Mouse (Mus musculus): Measurements from ENCODE around the gene Pard3. TPM values are rescaled to one million over a fixed set of nuclear protein-coding genes. Genes with fewer than 3 reads are reported as not detected.
A peak's percentile ranks its signal among the peaks of the same experiment; 100 is the strongest.

The Pard3 gene
- polyA plus RNA-seq, 2 experiments, result 4.5 TPM

DNA sequence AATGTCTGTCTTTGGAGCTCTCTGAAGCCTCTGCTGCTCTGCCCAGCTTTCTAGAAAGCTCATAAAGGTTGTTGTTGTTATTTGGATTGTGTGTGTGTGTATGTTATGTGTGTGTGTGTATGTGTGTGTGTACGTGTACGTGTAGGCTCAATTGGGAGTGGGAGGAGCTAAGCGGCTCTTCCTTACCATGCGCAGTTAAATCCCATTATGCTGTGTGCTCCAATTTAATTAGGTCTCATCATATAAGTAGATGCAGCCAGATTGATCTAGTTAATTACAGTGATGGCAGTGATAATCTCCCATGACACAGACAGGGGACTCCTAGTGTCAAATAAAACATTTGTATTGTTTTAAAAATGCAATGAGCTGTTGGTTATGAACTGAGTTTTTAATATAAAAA is 487.2 kb downstream of the Pard3 start:
- Histone ChIP-seq H3K36me3 (replicated peaks; ENCODE audit: control insufficient read depth, insufficient read depth, low read depth) (no peaks in the 10 kb centered on the region), H3K4me1 (replicated peaks; ENCODE audit: control insufficient read depth in 2 of 2, insufficient read depth in 2 of 2, low read length in 1 of 2) (peaks cover 0 to 12% of the 10 kb centered on the region in 2 experiments; a peak in 2 of 4 replicates), H3K9me3 (ENCODE audit: control insufficient read depth, low read length) (no peaks in the 10 kb centered on the region), H3K27ac (no peak overlapping the region), H3K4me2 (ENCODE audit: low read depth) (no peak overlapping the region), H3K27me3 (ENCODE audit: control insufficient read depth, insufficient read depth, low read length) (no peaks in the 10 kb centered on the region), H3K9ac (replicated peaks) (no peak overlapping the region), H3K4me3 (ENCODE audit: insufficient read depth in 1 of 2, low read depth in 2 of 2, low read length in 2 of 2) (no peak overlapping the region)
- WGBS (ENCODE audit: insufficient replicate concordance), result 78% methylated on average over 4 of the region's 4 CpGs
- DNase-seq (ENCODE audit: low read depth in 3 of 3, low spot score in 3 of 3), result no peak
- TF ChIP-seq EP300 (IDR thresholded peaks at IDR 0.05; ENCODE audit: low read depth), result no peak
- TF ChIP-seq CTCF (IDR thresholded peaks at IDR 0.05; ENCODE audit: low read depth), result no peak
- no peak for ATAC-seq (ENCODE audit: insufficient read depth)

DNA sequence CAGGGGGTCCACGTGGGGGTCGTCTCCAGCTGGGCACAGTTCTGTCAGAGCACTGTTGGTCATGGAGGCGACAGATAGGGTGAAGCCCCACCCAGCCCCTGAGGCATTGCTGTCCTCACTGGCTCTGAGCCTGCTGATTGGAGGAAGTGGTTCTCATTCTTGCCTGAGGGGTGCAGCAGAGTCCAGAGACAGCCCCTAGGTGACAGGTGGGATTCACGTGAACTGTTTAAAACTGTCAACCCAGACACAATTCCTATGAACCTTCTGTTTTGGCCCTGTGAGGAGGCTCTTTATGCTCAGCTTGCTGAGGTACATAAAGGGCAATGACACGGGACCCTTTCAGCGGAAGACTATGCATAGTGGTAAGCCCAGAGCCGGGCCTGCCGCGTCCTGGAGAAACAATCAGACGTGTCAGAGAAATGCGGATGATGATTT is 488.5 kb downstream of the Pard3 start:
- WGBS (ENCODE audit: insufficient replicate concordance), result 47% methylated on average over 11 of the region's 11 CpGs
- DNase-seq (ENCODE audit: low read depth in 3 of 3, low spot score in 3 of 3) (no peak), ATAC-seq (ENCODE audit: insufficient read depth) (peak; percentile 78)
- H3K4me1 ChIP-seq (replicated peaks; ENCODE audit: control insufficient read depth in 2 of 2, insufficient read depth in 2 of 2, low read length in 1 of 2), result peaks cover 0 to 13% of the 10 kb centered on the region in 2 experiments; a peak in 2 of 4 replicates
- H3K9ac ChIP-seq (replicated peaks), result no peak overlapping the region
- TF ChIP-seq EP300 (IDR thresholded peaks at IDR 0.05; ENCODE audit: low read depth), result no peak
- H3K27ac ChIP-seq, result no peak overlapping the region
- no peaks in the 10 kb centered on the region for H3K9me3 ChIP-seq (ENCODE audit: control insufficient read depth, low read length)
- H3K27me3 ChIP-seq (ENCODE audit: control insufficient read depth, insufficient read depth, low read length), result no peaks in the 10 kb centered on the region
- no peaks in the 10 kb centered on the region for H3K36me3 ChIP-seq (replicated peaks; ENCODE audit: control insufficient read depth, insufficient read depth, low read depth)
- H3K4me2 ChIP-seq (ENCODE audit: low read depth), result no peak overlapping the region
- H3K4me3 ChIP-seq (ENCODE audit: insufficient read depth in 1 of 2, low read depth in 2 of 2, low read length in 2 of 2), result no peak overlapping the region

DNA sequence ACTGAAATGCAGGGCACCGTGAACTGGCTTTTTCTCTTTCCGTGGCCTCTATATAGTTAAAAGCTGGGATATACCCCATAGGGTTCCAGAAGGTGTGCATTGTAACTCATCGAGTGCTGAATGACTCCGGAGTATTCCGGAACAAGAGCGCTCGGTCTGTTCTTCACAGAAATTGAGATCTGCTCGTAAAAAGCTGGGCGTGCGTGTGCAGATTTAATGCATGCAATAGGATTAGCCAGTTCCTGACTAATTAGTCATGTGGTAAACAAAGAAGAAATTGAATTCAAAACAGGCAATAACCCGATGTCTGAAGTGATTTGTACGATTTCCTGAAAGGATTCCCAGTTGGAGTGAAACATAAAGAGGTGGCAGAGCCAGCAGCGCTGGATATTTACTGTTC is 489.1 kb downstream of the Pard3 start:
- H3K27me3 ChIP-seq (ENCODE audit: control insufficient read depth, insufficient read depth, low read length), result no peaks in the 10 kb centered on the region
- H3K4me1 ChIP-seq (replicated peaks; ENCODE audit: control insufficient read depth in 2 of 2, insufficient read depth in 2 of 2, low read length in 1 of 2), result peaks cover 0 to 13% of the 10 kb centered on the region in 2 experiments; a peak in 2 of 4 replicates
- H3K27ac ChIP-seq, result no peak overlapping the region
- ATAC-seq (ENCODE audit: insufficient read depth) (no peak), DNase-seq (ENCODE audit: low read depth in 3 of 3, low spot score in 3 of 3) (no peak)
- H3K9ac ChIP-seq (replicated peaks), result no peak overlapping the region
- no peaks in the 10 kb centered on the region for H3K9me3 ChIP-seq (ENCODE audit: control insufficient read depth, low read length)
- TF ChIP-seq EP300 (IDR thresholded peaks at IDR 0.05; ENCODE audit: low read depth) (no peak), CTCF (IDR thresholded peaks at IDR 0.05; ENCODE audit: low read depth) (no peak)
- WGBS (ENCODE audit: insufficient replicate concordance), result 78% methylated on average over 13 of the region's 13 CpGs
- H3K4me3 ChIP-seq (ENCODE audit: insufficient read depth in 1 of 2, low read depth in 2 of 2, low read length in 2 of 2), result no peak overlapping the region
- H3K4me2 ChIP-seq (ENCODE audit: low read depth), result no peak overlapping the region
- H3K36me3 ChIP-seq (replicated peaks; ENCODE audit: control insufficient read depth, insufficient read depth, low read depth), result no peaks in the 10 kb centered on the region

DNA sequence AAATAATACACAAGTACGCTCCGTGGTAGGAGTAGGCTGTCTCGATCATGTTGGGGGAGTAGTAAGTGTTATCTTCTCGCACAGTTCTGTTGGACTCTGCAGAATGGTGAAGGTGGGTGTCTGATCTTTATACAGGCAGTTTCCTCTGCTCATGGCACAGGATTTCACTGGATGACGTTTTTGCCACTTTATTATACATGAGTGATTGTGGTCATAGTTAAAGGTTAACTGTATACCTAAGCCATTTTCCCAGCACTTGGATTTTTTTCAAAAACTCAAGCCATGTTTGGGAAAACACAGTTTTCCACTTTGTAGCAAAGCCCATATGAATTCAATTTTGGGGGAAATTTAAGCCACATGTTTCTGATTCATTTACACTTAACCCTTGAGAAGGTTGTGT is 489.9 kb downstream of the Pard3 start:
- WGBS (ENCODE audit: insufficient replicate concordance), result 10% methylated on average over 5 of the region's 5 CpGs

DNA sequence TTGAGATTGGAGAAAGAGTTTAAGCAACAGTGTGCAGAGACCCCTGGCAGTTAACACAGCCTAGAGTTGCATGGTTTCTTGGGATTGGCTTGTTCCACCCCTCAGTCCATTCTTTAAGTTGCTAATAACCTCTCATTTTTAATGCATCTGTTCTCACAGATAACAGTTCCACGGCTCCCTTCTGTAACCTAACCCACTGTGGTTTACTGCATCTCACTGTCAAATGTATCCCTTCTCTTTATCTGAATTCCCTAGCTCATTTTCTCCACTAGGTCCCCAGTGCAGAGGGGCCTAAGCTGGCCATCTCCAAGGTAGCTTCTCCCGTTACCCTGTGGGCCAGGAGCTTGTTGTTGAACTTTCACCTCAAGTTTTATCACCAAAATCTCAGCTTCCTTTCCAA is 492.1 kb downstream of the Pard3 start:
- Histone ChIP-seq H3K27ac (no peak overlapping the region), H3K4me1 (replicated peaks; ENCODE audit: control insufficient read depth in 2 of 2, insufficient read depth in 2 of 2, low read length in 1 of 2) (peaks cover 0 to 13% of the 10 kb centered on the region in 2 experiments; a peak in 2 of 4 replicates), H3K4me2 (ENCODE audit: low read depth) (no peak overlapping the region), H3K27me3 (ENCODE audit: control insufficient read depth, insufficient read depth, low read length) (no peaks in the 10 kb centered on the region), H3K36me3 (replicated peaks; ENCODE audit: control insufficient read depth, insufficient read depth, low read depth) (no peaks in the 10 kb centered on the region), H3K9ac (replicated peaks) (no peak overlapping the region), H3K9me3 (ENCODE audit: control insufficient read depth, low read length) (no peaks in the 10 kb centered on the region), H3K4me3 (ENCODE audit: insufficient read depth in 1 of 2, low read depth in 2 of 2, low read length in 2 of 2) (no peak overlapping the region)
- DNase-seq (ENCODE audit: low read depth in 3 of 3, low spot score in 3 of 3), result no peak
- 9% methylated on average over 2 of the region's 2 CpGs for WGBS (ENCODE audit: insufficient replicate concordance)
- ATAC-seq (ENCODE audit: insufficient read depth), result peak; percentile 27; the same call in 1 of the 2 replicates
- TF ChIP-seq CTCF (IDR thresholded peaks at IDR 0.05; ENCODE audit: low read depth) (no peak), EP300 (IDR thresholded peaks at IDR 0.05; ENCODE audit: low read depth) (no peak)

More for the DNA sequence above, 489.9 kb downstream of the Pard3 start:
- Histone ChIP-seq H3K9ac (replicated peaks) (no peak overlapping the region), H3K4me3 (ENCODE audit: insufficient read depth in 1 of 2, low read depth in 2 of 2, low read length in 2 of 2) (no peak overlapping the region), H3K27ac (no peak overlapping the region), H3K4me1 (replicated peaks; ENCODE audit: control insufficient read depth in 2 of 2, insufficient read depth in 2 of 2, low read length in 1 of 2) (peaks cover 0 to 13% of the 10 kb centered on the region in 2 experiments; a peak in 2 of 4 replicates), H3K4me2 (ENCODE audit: low read depth) (no peak overlapping the region), H3K27me3 (ENCODE audit: control insufficient read depth, insufficient read depth, low read length) (no peaks in the 10 kb centered on the region), H3K9me3 (ENCODE audit: control insufficient read depth, low read length) (no peaks in the 10 kb centered on the region), H3K36me3 (replicated peaks; ENCODE audit: control insufficient read depth, insufficient read depth, low read depth) (no peaks in the 10 kb centered on the region)
- ATAC-seq (ENCODE audit: insufficient read depth) (no peak), DNase-seq (ENCODE audit: low read depth in 3 of 3, low spot score in 3 of 3) (no peak)
- TF ChIP-seq CTCF (IDR thresholded peaks at IDR 0.05; ENCODE audit: low read depth) (no peak), EP300 (IDR thresholded peaks at IDR 0.05; ENCODE audit: low read depth) (no peak)
